Mouse (Mus musculus): ENCODE data around the gene 1700023F06Rik.

Gene 1700023F06Rik

DNA sequence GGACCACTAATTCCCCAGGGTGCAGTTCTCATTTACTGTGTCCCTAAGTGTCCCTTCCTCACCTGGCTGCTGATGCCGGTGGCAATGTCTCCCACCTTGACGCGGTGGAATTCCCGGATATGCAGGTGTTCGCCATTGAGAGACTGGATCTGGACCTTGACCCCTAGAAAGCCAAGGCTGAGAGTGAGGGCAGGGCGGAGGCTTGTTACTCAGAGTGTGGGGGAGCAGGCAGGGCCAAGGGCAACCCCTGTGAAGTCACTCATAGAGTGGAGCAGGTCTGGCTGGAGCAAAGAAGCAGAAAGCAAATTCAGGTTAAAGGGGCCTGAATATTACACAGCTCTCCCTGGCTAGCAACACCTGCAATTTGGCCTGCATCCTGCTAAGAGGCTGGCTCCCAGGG, 13.1 kb upstream of the 1700023F06Rik start:
- DNase-seq = no peak

DNA sequence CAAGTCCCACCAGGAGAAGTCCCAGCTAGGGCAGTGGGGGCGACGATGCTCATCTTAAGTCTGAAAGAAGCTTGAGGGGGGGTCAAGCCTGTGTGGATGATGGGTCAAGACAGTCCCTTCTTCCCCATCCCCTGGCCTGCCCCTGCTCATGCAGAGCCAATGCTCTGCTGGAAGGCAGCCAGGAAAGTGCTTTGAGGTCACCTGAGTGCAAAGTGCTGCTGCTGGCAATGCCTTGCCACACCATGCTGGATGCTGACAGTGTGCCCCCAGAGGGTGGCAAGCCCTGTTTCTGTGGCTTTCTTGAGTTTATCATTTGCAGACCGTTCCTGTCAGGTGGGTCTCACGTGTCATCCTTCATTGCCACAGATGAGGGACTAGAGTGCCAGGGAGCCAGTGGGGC, 11.6 kb upstream of the 1700023F06Rik start:
- DNase-seq = no peak

DNA sequence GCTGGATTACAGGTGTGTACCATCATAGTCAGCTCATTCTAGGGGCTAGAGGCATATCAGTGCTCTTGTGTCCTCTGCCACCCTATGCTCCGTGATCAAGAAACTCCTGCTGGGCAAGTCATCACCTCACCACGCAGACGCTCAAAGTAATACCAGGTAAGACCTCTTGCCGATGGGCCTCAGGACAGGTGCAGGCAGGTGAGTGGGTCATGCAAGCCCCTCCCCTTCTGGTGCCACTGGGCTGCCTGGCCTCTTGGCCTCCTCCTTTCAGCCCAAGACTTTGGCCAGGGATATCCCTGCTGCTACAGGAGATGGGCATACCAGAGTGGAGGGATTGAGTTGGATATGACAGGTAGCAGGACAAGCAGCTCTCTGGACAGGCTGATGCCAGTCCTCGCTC, 10.9 kb upstream of the 1700023F06Rik start:
- no peak for DNase-seq

DNA sequence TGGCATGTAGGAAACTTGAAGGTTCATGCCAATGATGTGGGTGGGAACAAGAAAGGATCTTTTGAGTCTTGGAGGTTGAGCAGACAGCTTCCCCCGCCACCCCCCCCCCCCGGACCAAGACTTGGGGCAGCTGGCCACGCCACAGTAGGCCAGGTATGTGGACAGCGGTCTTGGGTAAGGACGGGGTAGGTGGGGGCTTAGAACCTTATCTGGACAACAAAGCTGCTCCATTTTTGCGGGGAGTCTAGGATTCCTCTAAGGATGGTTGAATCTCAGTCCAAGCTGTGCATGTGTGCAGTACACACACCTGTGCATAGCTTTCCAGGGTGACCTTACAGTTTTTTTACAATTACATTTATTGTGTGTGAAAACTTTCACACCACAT, 10.2 kb upstream of the 1700023F06Rik start:
- no peak for DNase-seq

DNA sequence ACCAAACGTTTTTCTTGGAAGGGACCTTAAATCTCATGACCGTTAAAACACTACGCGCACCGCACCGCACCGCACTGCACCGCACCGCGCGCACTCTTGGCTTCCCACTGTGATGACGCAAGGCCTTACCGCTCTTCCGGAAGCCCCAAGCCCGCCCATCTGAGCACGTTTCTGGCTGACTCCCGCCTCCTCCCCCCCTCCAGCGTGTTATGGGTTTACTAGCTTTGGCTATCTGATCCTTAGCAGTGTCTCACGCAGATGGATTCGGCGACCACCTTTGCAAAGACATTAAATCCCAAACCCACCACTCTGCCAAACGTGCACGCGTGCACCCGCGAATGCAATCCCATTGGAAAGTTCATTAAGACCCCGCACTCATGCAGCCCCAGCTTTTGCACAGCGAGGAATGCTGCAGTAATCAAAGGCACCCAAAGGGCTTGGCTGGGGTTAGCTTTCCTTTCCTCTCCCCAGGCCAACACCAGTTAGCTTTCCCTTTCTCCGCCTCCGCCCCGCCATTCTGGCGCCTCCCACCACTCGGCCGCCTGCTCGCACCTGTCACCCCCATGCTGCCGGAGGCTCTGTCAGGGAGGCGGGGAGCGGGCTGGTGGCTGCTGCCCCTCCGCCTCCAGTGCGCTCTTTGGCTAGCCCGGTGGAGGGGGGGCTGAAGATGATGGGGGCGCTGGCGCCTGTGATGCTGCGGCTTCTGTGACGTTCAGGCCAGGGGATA, 9.6 kb upstream of the 1700023F06Rik start, which contains the start of gene Spata32:
Spata32 (minus strand) TSS at position 643 of the 727 bp plus-strand sequence.
- DNase-seq = peak; percentile 90

DNA sequence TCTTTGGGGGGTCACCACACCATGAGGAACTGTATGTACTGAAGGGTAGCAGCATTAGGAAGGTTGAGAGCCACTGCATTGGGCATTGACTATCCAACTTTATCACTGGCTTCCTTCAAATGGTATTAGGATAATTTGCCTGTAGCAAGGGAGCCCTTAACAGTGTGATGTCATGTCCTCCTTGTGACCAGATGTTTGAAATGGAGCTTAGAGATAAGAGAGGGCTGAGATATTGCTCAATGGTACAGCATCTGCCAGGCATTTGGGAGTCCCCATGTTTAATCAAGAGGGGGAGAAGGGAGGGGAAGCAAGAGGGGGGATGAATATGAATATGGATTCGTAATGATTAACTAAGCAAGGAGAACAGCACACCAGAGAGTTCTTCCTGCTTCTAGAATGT, 7.0 kb upstream of the 1700023F06Rik start:
- no peak for DNase-seq

DNA sequence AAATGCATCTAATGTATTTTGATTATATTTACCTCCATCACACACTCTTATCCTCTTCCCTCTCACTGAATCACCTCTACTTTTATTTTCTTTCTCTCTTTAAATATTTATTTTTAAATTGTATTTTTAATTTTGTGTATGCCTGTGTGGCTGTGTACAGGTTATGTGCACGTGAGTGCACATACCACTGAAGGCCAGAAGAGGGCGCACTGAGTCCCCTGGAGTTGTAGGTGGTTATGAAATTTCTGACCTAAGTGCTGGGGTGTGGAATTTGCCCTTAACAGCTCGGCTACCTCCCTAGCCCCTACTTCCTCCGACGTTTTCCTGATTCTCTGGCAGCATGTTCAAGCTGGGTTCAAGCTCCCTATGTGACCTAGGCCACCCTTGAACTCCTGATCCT, 5.4 kb upstream of the 1700023F06Rik start:
- DNase-seq = no peak

DNA sequence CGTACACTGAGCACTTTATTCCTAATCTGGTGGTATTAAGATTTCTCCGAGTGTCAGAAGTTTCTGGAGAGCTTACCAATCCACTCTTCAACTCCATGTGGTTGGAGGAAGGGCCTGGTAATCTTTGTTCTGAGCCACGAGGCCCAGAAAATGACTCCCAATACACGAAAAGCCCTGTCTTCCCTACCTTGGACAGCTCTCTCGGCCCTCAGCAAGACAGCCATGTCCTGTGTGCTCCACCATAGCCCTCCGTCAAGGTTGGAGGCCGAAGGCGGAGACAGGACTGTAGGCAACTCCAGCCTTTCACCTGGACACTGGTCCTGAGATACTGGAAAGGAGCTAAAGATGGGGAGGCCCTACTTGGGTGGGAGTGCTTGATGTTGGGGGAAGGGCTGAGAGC, 1.9 kb upstream of the 1700023F06Rik start:
- no peak for DNase-seq

DNA sequence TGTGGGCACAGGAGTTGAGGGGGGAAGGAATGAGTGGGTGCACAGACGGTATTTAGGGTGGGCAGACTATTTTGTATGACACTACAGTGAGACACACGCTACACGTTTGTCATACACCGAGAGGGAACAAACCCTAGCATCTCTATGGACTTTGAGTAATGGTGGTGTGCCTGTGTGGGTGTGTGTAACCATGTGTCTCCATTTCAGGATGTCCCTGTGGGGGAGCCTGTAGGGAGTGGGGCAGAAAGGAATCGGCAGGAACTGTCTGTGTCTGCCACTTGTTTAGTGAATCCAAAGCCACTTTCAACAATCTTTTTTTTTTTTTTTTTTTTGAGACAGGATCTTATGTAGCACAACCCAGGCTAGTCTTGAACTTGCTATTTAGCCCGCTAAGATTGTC, 2.2 kb downstream of the 1700023F06Rik start:
- no peak for DNase-seq

DNA sequence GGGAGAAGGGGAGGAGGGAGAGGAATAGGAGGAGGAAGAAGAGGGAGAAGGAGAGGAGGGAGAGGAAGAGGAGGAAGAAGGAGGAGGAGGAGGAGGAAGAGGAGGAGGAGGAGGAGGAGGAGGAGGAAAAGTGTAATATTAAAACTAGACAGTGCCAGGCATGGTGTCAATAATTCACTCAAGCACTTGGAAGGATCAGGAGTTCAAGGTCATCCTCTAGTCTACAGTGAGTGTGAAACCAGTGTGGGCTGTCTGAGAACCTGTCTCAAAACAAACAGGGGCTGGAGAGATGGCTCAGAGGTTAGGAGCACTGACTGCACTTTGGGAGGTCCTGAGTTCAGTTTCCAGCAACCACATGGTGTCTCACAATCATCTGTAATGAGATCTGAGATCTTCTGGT, 6.0 kb downstream of the 1700023F06Rik start:
- DNase-seq = no peak

DNA sequence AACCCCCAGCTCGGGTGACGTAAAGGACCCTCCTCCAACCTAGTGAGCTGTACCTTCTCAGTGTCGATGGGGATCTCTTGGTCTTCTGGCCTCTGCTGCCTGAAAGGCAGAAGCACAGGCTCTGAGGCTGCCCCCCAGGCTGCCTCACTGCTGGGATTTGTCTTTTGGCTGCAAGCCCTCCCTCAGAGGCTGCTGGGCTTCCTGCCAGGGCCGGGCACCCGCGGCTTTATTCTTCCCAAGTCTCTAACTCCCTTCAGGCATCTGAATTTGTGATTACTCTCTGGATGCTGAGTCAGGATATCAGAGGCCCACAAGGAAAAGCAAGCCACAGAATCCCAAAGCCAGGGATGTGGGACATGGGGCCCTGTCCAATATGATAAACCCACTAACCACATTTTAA, 6.7 kb downstream of the 1700023F06Rik start:
- DNase-seq = no peak

DNA sequence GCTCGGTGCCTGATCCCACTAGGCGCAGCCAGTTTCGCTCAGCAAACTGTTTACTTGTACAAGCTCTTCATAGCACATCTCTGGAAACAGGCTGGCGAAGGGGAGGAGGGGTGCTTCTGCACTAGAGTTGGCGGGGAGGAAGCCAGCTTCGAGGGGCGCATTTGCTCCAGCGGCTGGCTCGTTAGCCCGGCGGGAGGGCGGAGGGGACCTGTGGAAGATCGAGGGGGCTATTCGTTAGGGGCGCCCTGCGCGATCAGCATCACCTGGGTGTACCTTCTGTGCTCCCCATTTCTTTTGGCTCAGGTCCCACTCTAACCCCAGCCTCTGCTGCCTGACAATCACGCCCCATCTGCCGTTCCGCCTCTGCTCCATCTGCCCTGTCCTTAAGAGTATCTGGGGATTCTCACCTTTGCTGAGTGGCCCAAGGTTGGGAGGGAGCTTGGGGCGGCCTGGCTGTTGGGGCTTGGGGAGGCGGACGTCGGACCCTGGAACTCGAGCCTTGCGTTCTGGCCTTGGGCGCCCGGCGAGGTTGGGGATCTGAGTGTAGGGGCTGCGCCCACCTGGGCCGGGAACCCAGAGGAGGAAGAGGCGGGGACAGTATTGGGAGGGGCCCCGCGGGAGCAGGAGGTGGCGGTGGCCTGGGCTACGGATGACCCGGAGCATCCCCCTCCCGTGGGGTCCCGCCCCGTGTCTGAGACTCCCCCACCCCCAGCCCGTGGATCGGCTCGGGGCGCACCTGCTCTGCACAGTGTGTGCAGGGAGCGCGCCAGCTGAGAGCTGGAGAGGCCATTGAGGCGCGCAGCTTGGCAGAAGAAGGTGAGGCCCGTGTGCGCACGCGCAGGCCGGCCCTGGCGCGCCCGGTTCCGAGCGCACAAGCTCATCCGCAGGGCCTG, 9.2 kb downstream of the 1700023F06Rik start:
- peak; percentile 19 for DNase-seq

DNA sequence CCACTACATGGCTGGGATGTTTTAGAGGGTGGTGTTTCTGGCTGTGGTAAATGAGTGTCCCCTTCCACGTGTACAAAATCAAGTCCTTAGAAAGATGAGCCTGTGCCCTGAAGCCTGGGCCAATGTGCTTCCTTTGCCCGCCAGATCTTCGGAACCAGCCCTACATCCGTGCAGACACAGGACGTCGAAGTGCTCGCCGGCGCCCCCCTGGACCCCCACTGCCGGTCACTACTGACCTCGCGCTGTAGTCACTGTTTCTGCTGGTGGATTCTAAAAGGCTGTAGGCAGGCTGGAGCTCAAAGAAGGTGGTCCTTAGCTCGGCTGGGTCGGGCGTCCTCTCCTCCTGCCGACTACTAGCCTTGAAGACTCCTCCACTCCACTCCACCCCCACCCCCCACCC, 10.0 kb downstream of the 1700023F06Rik start:
- peak; percentile 6 for DNase-seq

DNA sequence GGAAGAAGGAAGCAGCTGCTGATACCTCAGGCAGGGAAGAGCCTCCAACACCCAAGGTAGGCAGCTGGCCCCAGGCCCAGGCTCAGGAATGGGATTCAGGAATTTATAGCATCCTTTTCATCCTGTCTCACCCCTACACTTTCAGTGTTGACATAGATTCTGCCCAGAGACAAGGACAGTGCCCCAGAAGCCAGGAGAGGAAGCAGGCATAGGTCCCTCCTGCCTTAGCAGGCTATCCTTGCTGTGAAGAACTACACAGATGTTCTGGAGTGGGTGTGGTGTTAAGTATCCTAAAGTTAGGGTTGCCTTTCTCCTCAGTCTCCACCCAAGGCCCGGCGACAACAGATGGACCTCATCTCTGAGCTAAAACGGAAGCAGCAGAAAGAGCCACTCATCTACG, 11.0 kb downstream of the 1700023F06Rik start:
- no peak for DNase-seq

DNA sequence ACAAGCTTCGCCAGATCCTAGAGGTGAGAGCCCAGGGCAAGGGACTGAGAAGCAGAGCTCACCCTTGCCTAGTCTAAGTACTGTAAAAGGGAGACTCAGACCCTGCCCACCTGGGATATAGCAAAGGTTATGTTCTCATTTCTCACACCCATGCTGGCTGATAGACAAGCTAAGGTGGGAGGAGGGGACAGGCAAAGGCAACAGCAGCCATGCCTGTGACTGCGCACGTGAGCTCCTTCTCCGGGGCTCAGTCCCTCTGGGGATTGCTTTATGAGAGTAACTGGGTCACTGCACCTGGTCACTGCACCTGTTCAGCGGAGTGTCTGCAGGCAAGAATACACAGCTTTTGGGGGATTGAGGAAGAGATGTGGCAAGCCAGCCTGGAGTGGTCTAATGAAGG, 12.7 kb downstream of the 1700023F06Rik start:
- no peak for DNase-seq

DNA sequence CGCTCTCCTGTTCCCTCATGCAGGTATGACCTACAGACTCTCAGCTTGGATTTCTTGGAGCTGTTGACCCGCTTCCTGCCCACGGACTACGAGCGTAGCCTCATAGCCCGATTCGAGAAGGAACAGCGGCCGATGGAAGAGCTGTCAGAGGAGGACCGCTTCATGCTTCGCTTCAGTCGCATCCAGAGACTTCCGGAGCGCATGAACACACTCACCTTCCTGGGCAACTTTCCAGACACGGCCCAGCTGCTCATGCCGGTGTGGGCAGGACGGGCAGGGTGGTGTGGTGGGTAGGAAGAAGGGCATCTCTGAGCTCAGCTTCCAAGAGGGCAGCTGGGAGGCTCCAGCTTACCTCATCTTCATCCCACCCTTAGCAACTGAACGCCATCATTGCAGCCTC, 13.1 kb downstream of the 1700023F06Rik start:
- no peak for DNase-seq

DNA sequence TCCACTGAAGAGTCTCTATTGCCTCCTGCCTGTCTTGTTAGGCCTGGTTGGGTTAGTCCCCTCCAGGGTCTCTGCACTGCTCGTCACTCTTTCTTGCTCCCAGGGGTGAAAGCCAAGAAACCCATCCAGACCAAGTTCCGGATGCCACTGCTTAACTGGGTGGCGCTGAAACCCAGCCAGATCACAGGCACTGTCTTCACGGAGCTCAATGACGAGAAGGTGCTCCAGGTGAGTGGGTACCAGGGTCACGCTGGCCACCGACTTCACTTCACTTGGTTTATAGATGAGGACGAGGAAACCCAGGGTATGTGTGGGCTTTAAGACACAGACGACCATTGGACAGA, 14.6 kb downstream of the 1700023F06Rik start:
- DNase-seq = no peak

DNA sequence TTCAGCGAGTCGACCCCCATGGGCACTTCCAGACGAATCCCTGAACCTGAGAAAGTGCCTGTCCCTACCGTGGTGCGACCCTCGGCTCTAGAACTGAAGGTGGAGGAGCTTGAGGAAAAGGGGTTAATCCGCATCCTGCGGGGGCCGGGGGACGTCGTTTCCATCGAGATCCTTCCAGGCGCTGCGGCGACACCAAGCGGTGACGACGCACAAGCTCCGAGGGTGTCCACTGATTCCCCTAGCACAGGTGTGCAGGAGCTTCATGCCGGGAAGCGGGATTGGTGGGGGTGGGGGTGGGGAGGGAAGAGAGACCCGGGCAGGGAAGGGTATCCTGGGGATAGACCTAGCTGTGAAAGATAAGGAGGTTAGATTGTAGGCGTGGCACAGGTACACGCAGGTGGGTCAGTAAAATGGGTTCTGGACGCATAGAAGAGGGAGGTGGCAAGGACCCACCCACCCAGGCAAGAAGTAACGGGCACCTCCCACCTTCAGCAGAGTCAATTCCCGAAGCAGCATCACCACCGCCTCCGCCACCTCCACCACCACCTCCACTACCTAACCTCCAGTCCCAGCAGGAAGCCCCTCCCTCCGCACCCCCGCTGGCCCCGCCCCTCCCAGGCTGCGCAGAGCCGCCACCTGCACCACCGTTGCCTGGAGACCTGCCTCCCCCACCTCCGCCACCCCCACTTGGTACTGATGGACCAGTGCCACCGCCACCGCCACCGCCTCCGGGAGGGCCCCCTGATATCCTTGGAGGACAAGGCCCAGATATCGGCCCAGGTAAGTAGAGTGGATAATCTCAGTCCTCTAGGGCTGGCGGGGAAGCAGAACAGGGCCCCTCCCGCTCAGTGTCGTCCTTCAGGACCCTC, 15.2 kb downstream of the 1700023F06Rik start:
- DNase-seq = peak; percentile 19

DNA sequence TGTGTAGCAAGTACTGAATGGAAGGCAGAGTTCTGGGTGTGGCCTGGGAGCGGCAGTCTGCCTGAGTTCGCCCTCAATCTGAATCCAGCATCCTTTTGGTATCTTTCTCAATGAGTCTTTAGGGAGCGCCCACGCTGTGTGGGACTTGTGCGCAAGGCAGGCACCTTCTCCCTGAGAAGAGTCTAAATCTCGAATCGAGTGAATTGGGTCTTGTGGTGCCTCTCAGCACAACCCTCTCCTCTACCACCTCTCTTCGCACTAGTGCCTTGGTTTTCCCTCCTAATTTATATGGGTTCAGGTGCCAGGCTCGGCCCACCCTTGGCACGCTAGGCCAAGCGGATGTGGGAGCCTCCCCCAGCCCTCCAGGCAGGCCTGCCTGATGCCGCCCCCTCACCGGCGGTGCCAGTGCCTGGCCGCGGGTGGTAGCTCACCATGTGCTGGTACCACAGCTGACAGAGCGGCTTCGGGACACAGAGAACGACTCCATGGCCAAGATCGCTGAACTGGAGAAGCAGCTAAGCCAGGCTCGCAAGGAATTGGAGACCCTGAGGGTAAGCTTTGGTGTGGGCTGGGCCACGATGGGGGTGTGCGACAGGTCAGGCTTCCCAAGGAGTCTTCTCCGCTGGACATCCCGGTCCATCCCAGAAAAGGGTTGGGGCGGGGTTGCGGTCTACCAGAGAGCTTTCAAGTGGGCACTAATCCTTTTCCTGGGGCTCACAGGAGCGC, 16.0 kb downstream of the 1700023F06Rik start:
- no peak for DNase-seq

DNA sequence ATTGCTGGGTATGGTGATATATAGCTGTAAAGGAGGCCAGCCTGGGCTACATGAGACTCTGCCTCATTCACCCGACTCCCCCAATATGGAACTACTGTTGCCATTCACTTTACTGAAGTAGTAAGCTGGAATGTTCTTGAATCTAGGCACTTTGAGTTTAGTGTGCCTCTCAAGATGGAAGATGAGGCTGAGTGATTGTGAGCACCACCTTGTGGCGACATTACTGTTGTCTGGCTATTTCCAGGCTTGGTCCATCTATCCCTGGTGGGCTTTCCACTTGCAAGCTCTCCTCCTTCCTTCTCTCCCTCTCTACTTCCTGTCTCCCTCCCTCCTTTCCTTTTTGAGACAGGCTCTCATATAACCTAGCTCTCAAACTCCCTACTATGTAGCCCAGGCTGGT, 23.5 kb downstream of the 1700023F06Rik start:
- DNase-seq = peak; percentile 66

DNA sequence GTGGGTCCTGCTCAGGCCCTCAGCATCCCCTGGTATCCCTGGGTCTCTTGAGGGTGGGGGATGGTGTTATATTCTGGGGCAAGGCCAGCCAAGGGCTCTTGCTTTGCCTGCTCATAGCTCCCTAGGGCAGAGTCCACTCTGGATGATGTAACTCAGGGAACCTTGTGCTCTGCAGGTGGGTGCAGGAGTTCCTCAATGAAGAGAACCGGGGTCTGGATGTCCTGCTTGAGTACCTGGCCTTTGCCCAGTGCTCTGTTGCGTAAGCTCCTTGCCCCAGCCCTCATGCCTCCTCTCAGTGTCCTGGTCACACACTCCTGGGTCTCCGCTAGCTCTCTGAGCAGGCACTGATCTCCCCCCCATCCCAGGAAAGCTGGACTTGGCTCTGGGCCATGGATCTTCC, 26.4 kb downstream of the 1700023F06Rik start:
- DNase-seq = no peak

DNA sequence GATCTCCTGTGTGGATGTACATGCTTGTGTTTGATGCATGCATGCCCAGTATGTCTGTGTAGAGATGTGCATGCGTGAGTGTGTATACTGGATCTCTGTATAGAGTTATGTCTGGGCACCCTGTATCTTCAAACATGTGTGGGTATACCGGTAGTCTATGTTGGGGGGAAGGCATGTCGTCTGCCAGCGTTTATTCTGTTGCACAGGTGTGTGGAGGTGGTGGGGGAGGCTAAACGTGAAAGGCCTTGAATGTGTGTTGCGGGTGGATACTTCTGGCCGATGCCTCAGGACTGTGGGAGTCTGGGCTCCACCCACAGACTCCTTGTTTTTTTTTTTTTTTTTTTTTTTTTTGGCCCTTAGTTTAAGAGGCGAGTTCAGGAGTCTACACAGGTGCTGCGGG, 27.0 kb downstream of the 1700023F06Rik start:
- DNase-seq = no peak

DNA sequence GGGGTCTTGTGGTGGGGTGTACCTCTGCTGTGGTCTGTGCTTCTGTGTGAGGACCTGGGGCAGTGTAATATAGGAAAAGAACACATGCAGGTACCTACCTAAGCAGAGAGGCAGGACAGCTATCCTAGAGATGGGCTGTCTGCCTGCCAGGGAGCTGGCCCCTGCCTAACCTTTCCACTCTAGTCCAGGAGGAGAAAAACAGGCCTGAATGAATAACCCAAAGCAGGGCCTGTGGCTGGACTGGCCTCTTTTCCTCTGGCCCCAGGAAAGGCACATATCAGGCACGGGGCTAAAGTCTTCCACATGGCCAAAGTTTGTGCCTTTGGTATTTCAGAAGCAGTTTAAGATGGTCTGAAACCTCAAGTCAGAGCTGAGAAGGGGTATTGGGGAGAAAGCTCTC, 27.9 kb downstream of the 1700023F06Rik start:
- no peak for DNase-seq

Measured in thymus, postnatal 14 days (tissue).